Mouse (Mus musculus): ENCODE measurements at regions not wholly inside any gene's neighbourhood (a gene's known extent, or its start where the extent isn't known, plus 50 kb on each side); places are given as distances from the start of the nearest gene placed in this dataset.

GRCm38 (mm10) chr15:7723202-7723721, 87.4 kb upstream of the Gdnf start:
- H3K9me3 ChIP-seq, result no peaks in the 10 kb centered on the region
- H3K4me3 ChIP-seq (replicated peaks), result no peak overlapping the region
- H3K4me1 ChIP-seq (replicated peaks), result no peaks in the 10 kb centered on the region
- H3K27ac ChIP-seq, result no peak overlapping the region
- 58% methylated on average over 5 of the region's 5 CpGs for WGBS
- no peak overlapping the region for H3K4me2 ChIP-seq (replicated peaks)
- H3K36me3 ChIP-seq, result no peaks in the 10 kb centered on the region
- no peak overlapping the region for H3K9ac ChIP-seq (replicated peaks)
- ATAC-seq, result no peak
- H3K27me3 ChIP-seq, result no peaks in the 10 kb centered on the region

GRCm38 (mm10) chr15:7723770-7724169, 86.9 kb upstream of the Gdnf start:
- Histone ChIP-seq H3K27me3 (no peaks in the 10 kb centered on the region), H3K36me3 (no peaks in the 10 kb centered on the region), H3K9ac (replicated peaks) (no peak overlapping the region), H3K4me1 (replicated peaks) (no peaks in the 10 kb centered on the region), H3K4me3 (replicated peaks) (no peak overlapping the region), H3K4me2 (replicated peaks) (no peak overlapping the region), H3K9me3 (no peaks in the 10 kb centered on the region), H3K27ac (no peak overlapping the region)
- 92% methylated on average over 2 of the region's 2 CpGs for WGBS
- no peak for ATAC-seq

- 82% methylated on average over 4 of the region's 4 CpGs for WGBS
- H3K9me3 ChIP-seq, result no peaks in the 10 kb centered on the region
- H3K27me3 ChIP-seq, result no peaks in the 10 kb centered on the region
- no peak overlapping the region for H3K27ac ChIP-seq
- ATAC-seq, result no peak
- H3K4me1 ChIP-seq (replicated peaks), result no peaks in the 10 kb centered on the region
- no peak overlapping the region for H3K9ac ChIP-seq (replicated peaks)
- H3K4me2 ChIP-seq (replicated peaks), result no peak overlapping the region
- H3K36me3 ChIP-seq, result no peaks in the 10 kb centered on the region
- no peak overlapping the region for H3K4me3 ChIP-seq (replicated peaks)
Measured at GRCm38 (mm10) chr15:7725505-7725904, 85.1 kb upstream of the Gdnf start.

- Histone ChIP-seq H3K9me3 (no peaks in the 10 kb centered on the region), H3K27me3 (no peaks in the 10 kb centered on the region), H3K9ac (replicated peaks) (no peak overlapping the region), H3K27ac (no peak overlapping the region), H3K4me1 (replicated peaks) (no peaks in the 10 kb centered on the region), H3K4me3 (replicated peaks) (no peak overlapping the region), H3K4me2 (replicated peaks) (no peak overlapping the region), H3K36me3 (no peaks in the 10 kb centered on the region)
- WGBS, result 95% methylated on average over 4 of the region's 4 CpGs
- ATAC-seq, result no peak
Measured at GRCm38 (mm10) chr15:7747586-7747985, 63.1 kb upstream of the Gdnf start.

GRCm38 (mm10) chr15:7750441-7750840, 60.2 kb upstream of the Gdnf start:
- H3K27me3 ChIP-seq, result no peaks in the 10 kb centered on the region
- 94% methylated on average over 5 of the region's 5 CpGs for WGBS

More at GRCm38 (mm10) chr15:7750441-7750840, 60.2 kb upstream of the Gdnf start:
- Histone ChIP-seq H3K4me2 (replicated peaks) (no peak overlapping the region), H3K4me3 (replicated peaks) (no peak overlapping the region), H3K36me3 (no peaks in the 10 kb centered on the region), H3K9ac (replicated peaks) (no peak overlapping the region), H3K27ac (no peak overlapping the region), H3K9me3 (no peaks in the 10 kb centered on the region), H3K4me1 (replicated peaks) (no peaks in the 10 kb centered on the region)
- ATAC-seq, result no peak
